Mouse (Mus musculus) forelimb bud, embryonic 11.5 days (tissue): ENCODE data around the gene Gnai3.

Source experiments
- DNase-seq: peaks from one replicate; pipeline ENCODE4 v3.0.0-alpha.2; 2012; ENCODE audit warnings: low read depth, low spot score

The Gnai3 gene

GRCm38 (mm10) chr3:108145534-108146445 lies at the start of gene Gnai3:
Gnai3 (minus strand) TSS chr3:108146146.
- DNase-seq = peak; percentile 90

- no peak for DNase-seq
Observed at GRCm38 (mm10) chr3:108195287-108195686, 49.3 kb upstream of the Gnai3 start.

GRCm38 (mm10) chr3:108193686-108194085 lies 47.7 kb upstream of the Gnai3 start:
- no peak for DNase-seq

GRCm38 (mm10) chr3:108189897-108190296 lies 44.0 kb upstream of the Gnai3 start:
- no peak for DNase-seq

- no peak for DNase-seq
Observed at GRCm38 (mm10) chr3:108188716-108189490, 43.0 kb upstream of the Gnai3 start.

GRCm38 (mm10) chr3:108187111-108187795 lies 41.3 kb upstream of the Gnai3 start:
- DNase-seq = no peak

- DNase-seq = no peak
Observed at GRCm38 (mm10) chr3:108186098-108187047, 40.4 kb upstream of the Gnai3 start, which contains the start of gene Amigo1. Amigo1 (plus strand) TSS chr3:108186335.

- no peak for DNase-seq
Observed at GRCm38 (mm10) chr3:108185460-108186097, 39.6 kb upstream of the Gnai3 start.

GRCm38 (mm10) chr3:108184742-108185141 lies 38.8 kb upstream of the Gnai3 start:
- DNase-seq = no peak

- DNase-seq = no peak
Observed at GRCm38 (mm10) chr3:108180514-108180913, 34.6 kb upstream of the Gnai3 start.

GRCm38 (mm10) chr3:108178756-108179715 lies 33.1 kb upstream of the Gnai3 start:
- DNase-seq = no peak

GRCm38 (mm10) chr3:108174672-108175531 lies 29.0 kb upstream of the Gnai3 start:
- DNase-seq = no peak

GRCm38 (mm10) chr3:108169199-108169598 lies 23.3 kb upstream of the Gnai3 start:
- DNase-seq = no peak

- no peak for DNase-seq
Observed at GRCm38 (mm10) chr3:108167499-108167898, 21.6 kb upstream of the Gnai3 start.

GRCm38 (mm10) chr3:108166486-108167211 lies 20.7 kb upstream of the Gnai3 start:
- DNase-seq = peak; percentile 92

GRCm38 (mm10) chr3:108165532-108166315 lies 19.8 kb upstream of the Gnai3 start:
- peak; percentile 31 for DNase-seq

GRCm38 (mm10) chr3:108164807-108165206 lies 18.9 kb upstream of the Gnai3 start:
- peak; percentile 87 for DNase-seq
